Mouse (Mus musculus): ENCODE results near the gene Ablim1. TPM values are rescaled to one million over a fixed set of nuclear protein-coding genes. Genes with fewer than 3 reads are reported as not detected.

Ablim1 gene
- polyA plus RNA-seq, 1 experiment from 2014 or later = 39.3 TPM

- H3K27me3 ChIP-seq (ENCODE audit: insufficient read depth, low read length) = no peaks in the 10 kb centered on the region
- H3K36me3 ChIP-seq (ENCODE audit: insufficient read depth, low read length) = no peaks in the 10 kb centered on the region
- H3K9me3 ChIP-seq (ENCODE audit: low read length) = no peaks in the 10 kb centered on the region
- H3K9ac ChIP-seq (replicated peaks; ENCODE audit: low read length) = peak overlapping the region; percentile 73; the same call in 1 of the 2 replicates
- ATAC-seq (ENCODE audit: low FRiP score, low TSS enrichment) = no peak
- peak overlapping the region; percentile 88 for H3K4me2 ChIP-seq (replicated peaks; ENCODE audit: low read depth, low read length)
- peaks cover 30% of the 10 kb centered on the region for H3K4me1 ChIP-seq (ENCODE audit: insufficient read depth, low read length)
- no peak overlapping the region for H3K27ac ChIP-seq (ENCODE audit: low read length)
- H3K4me3 ChIP-seq (ENCODE audit: low read length) = peak overlapping the region; percentile 59
- WGBS = 59% methylated on average over 16 of the region's 16 CpGs
Observed at GRCm38 (mm10) chr19:57007291-57007690, 307.4 kb downstream of the Ablim1 start.

GRCm38 (mm10) chr19:57006841-57007240 is 307.9 kb downstream of the Ablim1 start:
- 47% methylated on average over 13 of the region's 13 CpGs for WGBS
- Histone ChIP-seq H3K27me3 (ENCODE audit: insufficient read depth, low read length) (no peaks in the 10 kb centered on the region), H3K36me3 (ENCODE audit: insufficient read depth, low read length) (no peaks in the 10 kb centered on the region), H3K4me1 (ENCODE audit: insufficient read depth, low read length) (peaks cover 35% of the 10 kb centered on the region), H3K27ac (ENCODE audit: low read length) (no peak overlapping the region), H3K9ac (replicated peaks; ENCODE audit: low read length) (0 out of 2 replicates have a peak overlapping the region, but pooled peaks have one; percentile 73), H3K9me3 (ENCODE audit: low read length) (no peaks in the 10 kb centered on the region), H3K4me3 (ENCODE audit: low read length) (peak overlapping the region; percentile 59), H3K4me2 (replicated peaks; ENCODE audit: low read depth, low read length) (peak overlapping the region; percentile 88)
- no peak for ATAC-seq (ENCODE audit: low FRiP score, low TSS enrichment)

GRCm38 (mm10) chr19:57005062-57005461 is 309.7 kb downstream of the Ablim1 start:
- no peaks in the 10 kb centered on the region for H3K27me3 ChIP-seq (ENCODE audit: insufficient read depth, low read length)
- H3K9ac ChIP-seq (replicated peaks; ENCODE audit: low read length) = no peak overlapping the region
- no peak overlapping the region for H3K4me2 ChIP-seq (replicated peaks; ENCODE audit: low read depth, low read length)
- H3K4me1 ChIP-seq (ENCODE audit: insufficient read depth, low read length) = peaks cover 32% of the 10 kb centered on the region
- H3K27ac ChIP-seq (ENCODE audit: low read length) = no peak overlapping the region
- no peak overlapping the region for H3K4me3 ChIP-seq (ENCODE audit: low read length)
- ATAC-seq (ENCODE audit: low FRiP score, low TSS enrichment) = no peak
- no peaks in the 10 kb centered on the region for H3K36me3 ChIP-seq (ENCODE audit: insufficient read depth, low read length)
- H3K9me3 ChIP-seq (ENCODE audit: low read length) = no peaks in the 10 kb centered on the region
- 94% methylated on average over 4 of the region's 4 CpGs for whole genome bisulfite sequencing

- H3K4me1 ChIP-seq (ENCODE audit: insufficient read depth, low read length) = peaks cover 32% of the 10 kb centered on the region
- H3K4me2 ChIP-seq (replicated peaks; ENCODE audit: low read depth, low read length) = peak overlapping the region; percentile 24
- no peak overlapping the region for H3K4me3 ChIP-seq (ENCODE audit: low read length)
- no peaks in the 10 kb centered on the region for H3K27me3 ChIP-seq (ENCODE audit: insufficient read depth, low read length)
- no peaks in the 10 kb centered on the region for H3K36me3 ChIP-seq (ENCODE audit: insufficient read depth, low read length)
- no peaks in the 10 kb centered on the region for H3K9me3 ChIP-seq (ENCODE audit: low read length)
- peak overlapping the region; percentile 10; the same call in 1 of the 2 replicates for H3K9ac ChIP-seq (replicated peaks; ENCODE audit: low read length)
- H3K27ac ChIP-seq (ENCODE audit: low read length) = peak overlapping the region; percentile 73
- ATAC-seq (ENCODE audit: low FRiP score, low TSS enrichment) = no peak
- WGBS = 14% methylated on average over 7 of the region's 7 CpGs
Observed at GRCm38 (mm10) chr19:57003460-57003810, 311.3 kb downstream of the Ablim1 start.

GRCm38 (mm10) chr19:57002741-57003459 is 311.8 kb downstream of the Ablim1 start:
- Histone ChIP-seq H3K27me3 (ENCODE audit: insufficient read depth, low read length) (no peaks in the 10 kb centered on the region), H3K9ac (replicated peaks; ENCODE audit: low read length) (peak overlapping the region; percentile 10; the same call in 1 of the 2 replicates), H3K4me3 (ENCODE audit: low read length) (no peak overlapping the region), H3K4me2 (replicated peaks; ENCODE audit: low read depth, low read length) (peak overlapping the region; percentile 24), H3K9me3 (ENCODE audit: low read length) (no peaks in the 10 kb centered on the region), H3K4me1 (ENCODE audit: insufficient read depth, low read length) (peaks cover 33% of the 10 kb centered on the region), H3K27ac (ENCODE audit: low read length) (peak overlapping the region; percentile 73), H3K36me3 (ENCODE audit: insufficient read depth, low read length) (no peaks in the 10 kb centered on the region)
- 50% methylated on average over 12 of the region's 12 CpGs for WGBS
- ATAC-seq (ENCODE audit: low FRiP score, low TSS enrichment) = no peak

GRCm38 (mm10) chr19:57001926-57002325 is 312.8 kb downstream of the Ablim1 start:
- H3K4me2 ChIP-seq (replicated peaks; ENCODE audit: low read depth, low read length) = no peak overlapping the region
- no peak for ATAC-seq (ENCODE audit: low FRiP score, low TSS enrichment)
- H3K27ac ChIP-seq (ENCODE audit: low read length) = peak overlapping the region; percentile 73; the same call in 1 of the 2 replicates
- 74% methylated on average over 4 of the region's 4 CpGs for WGBS
- H3K9me3 ChIP-seq (ENCODE audit: low read length) = no peaks in the 10 kb centered on the region
- H3K36me3 ChIP-seq (ENCODE audit: insufficient read depth, low read length) = no peaks in the 10 kb centered on the region
- H3K27me3 ChIP-seq (ENCODE audit: insufficient read depth, low read length) = no peaks in the 10 kb centered on the region
- H3K9ac ChIP-seq (replicated peaks; ENCODE audit: low read length) = no peak overlapping the region
- peaks cover 36% of the 10 kb centered on the region for H3K4me1 ChIP-seq (ENCODE audit: insufficient read depth, low read length)
- no peak overlapping the region for H3K4me3 ChIP-seq (ENCODE audit: low read length)

GRCm38 (mm10) chr19:57000592-57000991 is 314.1 kb downstream of the Ablim1 start:
- H3K9ac ChIP-seq (replicated peaks; ENCODE audit: low read length) = no peak overlapping the region
- no peaks in the 10 kb centered on the region for H3K27me3 ChIP-seq (ENCODE audit: insufficient read depth, low read length)
- no peaks in the 10 kb centered on the region for H3K36me3 ChIP-seq (ENCODE audit: insufficient read depth, low read length)
- H3K4me2 ChIP-seq (replicated peaks; ENCODE audit: low read depth, low read length) = no peak overlapping the region
- no peak overlapping the region for H3K4me3 ChIP-seq (ENCODE audit: low read length)
- peaks cover 43% of the 10 kb centered on the region for H3K4me1 ChIP-seq (ENCODE audit: insufficient read depth, low read length)
- WGBS = 89% methylated on average over 5 of the region's 5 CpGs
- H3K27ac ChIP-seq (ENCODE audit: low read length) = no peak overlapping the region
- no peak for ATAC-seq (ENCODE audit: low FRiP score, low TSS enrichment)
- H3K9me3 ChIP-seq (ENCODE audit: low read length) = no peaks in the 10 kb centered on the region

GRCm38 (mm10) chr19:56999781-57000180 is 314.9 kb downstream of the Ablim1 start:
- H3K27ac ChIP-seq (ENCODE audit: low read length) = no peak overlapping the region
- no peaks in the 10 kb centered on the region for H3K36me3 ChIP-seq (ENCODE audit: insufficient read depth, low read length)
- no peak for ATAC-seq (ENCODE audit: low FRiP score, low TSS enrichment)
- no peak overlapping the region for H3K9ac ChIP-seq (replicated peaks; ENCODE audit: low read length)
- H3K4me3 ChIP-seq (ENCODE audit: low read length) = no peak overlapping the region
- no peak overlapping the region for H3K4me2 ChIP-seq (replicated peaks; ENCODE audit: low read depth, low read length)
- no peaks in the 10 kb centered on the region for H3K9me3 ChIP-seq (ENCODE audit: low read length)
- H3K27me3 ChIP-seq (ENCODE audit: insufficient read depth, low read length) = no peaks in the 10 kb centered on the region
- peaks cover 44% of the 10 kb centered on the region for H3K4me1 ChIP-seq (ENCODE audit: insufficient read depth, low read length)
- WGBS = 80% methylated on average over 2 of the region's 2 CpGs

GRCm38 (mm10) chr19:56998910-56999309 is 315.8 kb downstream of the Ablim1 start:
- Histone ChIP-seq H3K27me3 (ENCODE audit: insufficient read depth, low read length) (no peaks in the 10 kb centered on the region), H3K36me3 (ENCODE audit: insufficient read depth, low read length) (no peaks in the 10 kb centered on the region), H3K9me3 (ENCODE audit: low read length) (no peaks in the 10 kb centered on the region), H3K27ac (ENCODE audit: low read length) (no peak overlapping the region), H3K9ac (replicated peaks; ENCODE audit: low read length) (no peak overlapping the region), H3K4me1 (ENCODE audit: insufficient read depth, low read length) (peaks cover 48% of the 10 kb centered on the region), H3K4me3 (ENCODE audit: low read length) (no peak overlapping the region), H3K4me2 (replicated peaks; ENCODE audit: low read depth, low read length) (no peak overlapping the region)
- ATAC-seq (ENCODE audit: low FRiP score, low TSS enrichment) = no peak
- 87% methylated on average over 2 of the region's 2 CpGs for WGBS

GRCm38 (mm10) chr19:56998331-56998730 is 316.4 kb downstream of the Ablim1 start:
- no peaks in the 10 kb centered on the region for H3K9me3 ChIP-seq (ENCODE audit: low read length)
- 82% methylated on average over 4 of the region's 4 CpGs for WGBS
- no peak overlapping the region for H3K4me3 ChIP-seq (ENCODE audit: low read length)
- H3K9ac ChIP-seq (replicated peaks; ENCODE audit: low read length) = no peak overlapping the region
- ATAC-seq (ENCODE audit: low FRiP score, low TSS enrichment) = 0 out of 2 replicates have a peak, but pooled peaks have one; percentile 21
- no peaks in the 10 kb centered on the region for H3K36me3 ChIP-seq (ENCODE audit: insufficient read depth, low read length)
- H3K27ac ChIP-seq (ENCODE audit: low read length) = peak overlapping the region; percentile 69; the same call in 1 of the 2 replicates
- peaks cover 46% of the 10 kb centered on the region for H3K4me1 ChIP-seq (ENCODE audit: insufficient read depth, low read length)
- H3K4me2 ChIP-seq (replicated peaks; ENCODE audit: low read depth, low read length) = no peak overlapping the region
- no peaks in the 10 kb centered on the region for H3K27me3 ChIP-seq (ENCODE audit: insufficient read depth, low read length)
